Mouse (Mus musculus): ENCODE measurements around the gene Necap2.

GRCm38 (mm10) chr4:141068655-141069054, 9.5 kb downstream of the Necap2 start:
- no peak for TF ChIP-seq CTCF (IDR thresholded peaks at IDR 0.05; ENCODE audit: borderline replicate concordance, extremely low read depth, insufficient read depth, insufficient read length)
- TF ChIP-seq POLR2A (IDR thresholded peaks at IDR 0.05; ENCODE audit: borderline replicate concordance, extremely low read depth, insufficient read depth, insufficient read length, poor library complexity, severe bottlenecking) = no peak
